Mouse (Mus musculus) spleen, adult 2 months (tissue): ENCODE results near the gene Itpr3. TPM values are rescaled to one million over a fixed set of nuclear protein-coding genes. Genes with fewer than 3 reads are reported as not detected.

Source experiments
- DNase-seq, 2 experiments: peaks; one replicate each; pipeline versions ENCODE4 v3.0.0 to v3.0.0-alpha.2; 2012 to 2021; ENCODE audit warnings: low spot score in 2 of 2, low read depth in 1 of 2
- H3K27ac ChIP-seq: fragments of 200-500 bp; 2 replicates; pipeline ENCODE4 v1.5.1; 2012; ENCODE audit warnings: low read length, inconsistent platforms; ENCODE audit not compliant: insufficient read depth
- H3K27me3 ChIP-seq: fragments of 200-500 bp; 2 replicates; pipeline ENCODE4 v1.6.1; 2012; ENCODE audit warnings: mild to moderate bottlenecking, moderate library complexity, low read length, inconsistent platforms; ENCODE audit not compliant: control insufficient read depth, insufficient read depth
- H3K36me3 ChIP-seq: fragments of 200-500 bp; 2 replicates; pipeline ENCODE4 v1.6.1; 2012; ENCODE audit warnings: mild to moderate bottlenecking, low read length, inconsistent platforms; ENCODE audit not compliant: control insufficient read depth, insufficient read depth
- H3K4me1 ChIP-seq: fragments of 200-500 bp; 2 replicates; pipeline ENCODE4 v1.6.1; 2011; ENCODE audit warnings: inconsistent platforms; ENCODE audit not compliant: control insufficient read depth, insufficient read depth, insufficient read length
- H3K4me3 ChIP-seq: fragments of 200-500 bp; 2 replicates; pipeline ENCODE4 v1.5.1; 2011; ENCODE audit warnings: mild to moderate bottlenecking, inconsistent platforms; ENCODE audit not compliant: insufficient read depth, insufficient read length; ENCODE audit errors: extremely low read depth
- CTCF ChIP-seq: fragments of 200-500 bp; IDR thresholded peaks from 2 replicates; pipeline ENCODE4 v1.5.1; 2011; ENCODE audit warnings: mild to moderate bottlenecking, inconsistent platforms; ENCODE audit not compliant: insufficient read depth, insufficient read length, insufficient replicate concordance; ENCODE audit errors: extremely low read depth
- POLR2A ChIP-seq: fragments of 200-500 bp; IDR thresholded peaks from 2 replicates; pipeline ENCODE4 v1.6.1; 2011; ENCODE audit warnings: low read depth, low read length, inconsistent platforms
- WGBS: fragments of 180-500 bp; shearing (Covaris S2); methylation state at CpG from one replicate; pipeline ENCODE4 v1.1.7; 2018; 5-methylcytosine and 5-hydroxymethylcytosine counted together
- polyA plus RNA-seq: library from polyadenylated mRNA; depleted of rRNA; stranded (reverse); fragments of >200 nt; gene quantifications from 2 replicates; pipeline ENCODE4 v1.2.3, GENCODE M21; 2012

Itpr3 gene
- polyA plus RNA-seq, 1 experiment: 50.9 TPM

DNA sequence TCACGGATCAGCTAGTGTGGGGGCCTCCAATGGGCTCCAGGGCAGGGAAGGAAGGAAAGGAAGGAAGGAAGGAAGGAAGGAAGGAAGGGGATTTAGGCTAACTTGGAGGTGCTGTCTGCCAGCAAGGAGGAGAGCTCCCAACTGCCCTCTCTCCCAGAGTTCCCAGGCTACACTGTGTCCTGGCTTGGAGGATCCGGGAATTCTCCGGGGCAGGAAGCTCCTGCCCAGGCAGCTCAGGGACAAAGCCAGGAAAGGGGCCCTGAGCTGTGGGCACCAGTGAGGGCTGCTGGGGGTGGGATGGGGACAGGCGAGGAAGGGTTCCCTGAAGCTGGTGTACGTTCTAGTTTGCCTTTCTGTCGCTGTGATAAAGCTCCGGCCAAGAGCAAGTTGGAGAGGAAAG is 20.6 kb upstream of the Itpr3 start:
- no peak overlapping the region for H3K27ac ChIP-seq
- no peaks in the 10 kb centered on the region for H3K27me3 ChIP-seq
- H3K4me3 ChIP-seq: no peak overlapping the region
- H3K4me1 ChIP-seq: peaks cover 14% of the 10 kb centered on the region; the same call in 1 of the 2 replicates
- H3K36me3 ChIP-seq: no peaks in the 10 kb centered on the region
- no peak for TF ChIP-seq POLR2A
- TF ChIP-seq CTCF: no peak
- WGBS: 85% methylated on average over 7 of the region's 7 CpGs
- no peak for DNase-seq

DNA sequence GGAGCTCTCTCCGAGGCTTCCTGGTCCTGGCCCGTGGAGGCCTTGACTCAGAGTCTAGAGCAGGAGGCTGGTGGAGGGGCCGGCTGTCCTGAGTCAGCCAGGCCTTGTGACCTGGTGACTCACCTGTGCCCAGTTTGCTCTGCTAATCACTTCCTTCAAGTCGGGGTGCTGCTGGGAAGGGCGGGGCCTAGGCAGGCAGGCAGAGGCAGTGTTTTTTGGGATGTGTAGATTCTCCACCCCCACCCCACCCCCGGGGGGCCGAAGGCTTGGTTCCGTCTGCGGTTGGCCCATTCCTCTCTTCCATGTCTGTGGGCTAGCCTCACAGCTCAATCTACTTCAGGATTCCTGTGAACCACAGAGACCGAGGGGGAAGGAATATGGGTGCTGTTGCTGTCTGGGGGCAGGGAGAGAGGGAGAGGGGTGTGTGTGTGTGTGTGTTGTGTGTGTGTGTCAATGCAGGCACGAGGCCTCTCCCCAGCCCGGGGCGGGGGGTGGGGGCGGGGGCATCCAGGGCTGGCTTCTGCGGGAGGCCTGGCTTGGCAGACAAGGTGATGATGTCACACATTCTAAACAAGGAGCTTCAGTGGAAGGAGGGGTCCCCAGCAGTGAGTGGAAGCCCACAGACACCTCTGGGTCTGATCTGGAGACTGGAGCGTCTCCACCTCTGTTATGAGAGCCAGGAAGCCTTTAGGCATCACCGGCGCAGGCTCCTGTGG is 18.6 kb upstream of the Itpr3 start:
- no peak for DNase-seq
- Histone ChIP-seq H3K27me3 (no peaks in the 10 kb centered on the region), H3K27ac (no peak overlapping the region), H3K36me3 (no peaks in the 10 kb centered on the region), H3K4me3 (no peak overlapping the region), H3K4me1 (peaks cover 29% of the 10 kb centered on the region)
- TF ChIP-seq POLR2A: no peak
- no peak for TF ChIP-seq CTCF
- WGBS: 81% methylated on average over 18 of the region's 18 CpGs

DNA sequence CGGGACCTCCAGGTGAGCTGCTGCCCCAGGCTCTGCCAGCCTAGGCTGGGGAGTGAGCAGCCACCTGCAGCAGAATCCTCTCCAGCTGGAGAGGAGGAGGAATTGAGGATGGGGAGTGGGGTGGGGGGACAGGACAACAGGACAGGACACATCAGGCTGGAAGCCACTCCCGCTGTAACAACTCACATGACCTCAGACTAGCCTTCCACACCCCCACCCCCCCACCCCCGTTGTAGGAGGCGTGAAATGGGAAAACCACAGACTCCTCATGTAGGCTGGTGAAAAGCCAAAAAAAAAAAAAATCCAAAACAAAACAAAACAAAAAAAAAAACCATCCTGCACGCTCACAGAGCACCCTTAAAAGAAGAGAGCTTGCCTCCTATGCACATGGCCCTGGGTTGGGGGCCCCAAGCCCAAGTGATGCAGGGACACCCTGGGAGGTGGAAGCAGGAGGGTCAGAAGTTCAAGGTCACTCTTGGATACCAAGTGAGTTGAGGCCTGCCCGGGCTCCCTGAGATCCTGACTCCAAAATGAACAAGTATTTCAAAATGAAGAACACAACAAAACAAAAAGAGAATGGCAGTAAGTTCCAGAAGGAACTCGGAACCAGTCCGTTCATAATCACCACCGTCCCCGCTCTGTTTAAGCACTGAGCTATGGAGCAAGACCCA is 17.5 kb upstream of the Itpr3 start:
- DNase-seq: no peak
- Histone ChIP-seq H3K36me3 (no peaks in the 10 kb centered on the region), H3K4me1 (peaks cover 35% of the 10 kb centered on the region), H3K4me3 (no peak overlapping the region), H3K27me3 (no peaks in the 10 kb centered on the region), H3K27ac (no peak overlapping the region)
- TF ChIP-seq POLR2A (no peak), CTCF (no peak)
- 69% methylated on average over 10 of the region's 10 CpGs for WGBS

DNA sequence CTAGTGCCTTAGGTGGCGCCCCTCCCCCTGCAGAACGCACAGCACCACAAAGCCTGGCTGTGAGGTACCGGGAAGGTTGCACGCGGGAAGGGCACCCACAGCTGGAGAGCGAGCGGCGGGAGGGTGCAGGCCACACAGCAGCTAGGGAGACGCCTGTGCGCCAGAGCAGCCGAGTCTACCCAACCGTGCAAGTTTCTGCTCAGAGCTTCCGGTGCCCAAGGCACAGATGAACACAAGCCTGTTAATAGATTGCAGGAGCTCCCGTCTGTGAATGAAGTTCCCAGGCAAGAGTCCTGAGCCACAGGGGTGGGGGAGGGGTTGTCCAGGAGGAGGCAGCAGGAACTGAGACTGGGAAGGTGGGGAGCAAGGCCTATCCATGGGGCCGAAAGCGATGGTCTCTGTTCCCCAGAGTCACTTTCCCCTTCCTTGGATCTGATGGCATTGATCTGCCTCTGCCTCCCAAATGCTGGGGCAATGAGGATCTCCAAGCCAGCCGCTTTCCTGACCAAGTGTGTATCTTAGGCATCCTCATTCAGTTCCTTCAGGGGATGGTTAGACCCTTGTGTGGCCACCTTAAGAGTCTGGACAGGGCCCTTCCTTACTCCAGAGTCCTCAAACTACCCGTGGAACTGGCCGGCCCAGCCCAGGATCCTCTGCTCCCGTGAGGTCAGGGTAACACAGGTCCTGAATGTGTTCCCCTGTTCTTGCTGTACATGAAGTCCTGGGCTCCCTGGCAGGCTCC is 16.6 kb upstream of the Itpr3 start:
- peak in 1 of 2 experiments; percentile 57 for DNase-seq
- TF ChIP-seq POLR2A (no peak), CTCF (no peak)
- H3K27ac ChIP-seq: peak overlapping the region; percentile 7; the same call in 1 of the 2 replicates
- WGBS: 27% methylated on average over 20 of the region's 20 CpGs
- H3K27me3 ChIP-seq: no peaks in the 10 kb centered on the region
- H3K4me3 ChIP-seq: peak overlapping the region; percentile 28; the same call in 1 of the 2 replicates
- H3K4me1 ChIP-seq: peaks cover 35% of the 10 kb centered on the region
- H3K36me3 ChIP-seq: no peaks in the 10 kb centered on the region

DNA sequence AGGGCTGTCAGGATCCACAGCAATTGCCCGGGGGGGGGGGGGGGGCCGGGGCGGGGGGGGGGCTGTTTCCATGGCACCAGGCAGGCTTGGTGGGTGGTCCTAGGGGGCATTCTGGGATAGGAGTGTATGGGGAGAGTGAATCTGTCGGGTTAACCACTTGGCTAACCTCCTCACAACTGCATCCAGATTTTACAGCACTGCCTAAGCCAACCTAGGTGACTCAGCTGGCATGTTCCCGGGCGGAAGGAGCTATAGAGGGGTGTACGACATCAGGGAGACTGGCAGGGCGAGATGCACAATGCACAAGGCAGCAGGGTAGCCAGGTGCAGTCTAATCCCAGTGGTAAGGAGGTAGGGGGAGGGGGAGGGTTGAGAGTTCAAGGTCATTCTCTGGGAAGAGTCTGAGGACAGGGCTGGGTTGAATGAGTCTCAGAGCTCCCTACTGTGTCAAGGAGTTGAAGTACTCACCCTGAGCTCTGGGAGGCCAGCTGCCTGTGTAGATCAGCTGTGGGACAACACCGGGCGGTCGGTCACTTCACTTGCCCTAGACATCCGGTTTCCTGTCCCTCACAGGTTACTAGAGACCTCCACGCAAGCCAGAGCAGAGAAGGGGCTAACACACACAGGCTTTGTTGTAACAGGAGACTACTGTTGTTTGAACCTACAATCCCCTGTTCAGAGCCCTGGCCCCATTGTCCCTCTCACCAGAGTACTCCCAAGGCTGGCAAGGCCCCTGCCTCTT is 15.9 kb upstream of the Itpr3 start:
- H3K27me3 ChIP-seq: no peaks in the 10 kb centered on the region
- H3K36me3 ChIP-seq: no peaks in the 10 kb centered on the region
- H3K27ac ChIP-seq: peak overlapping the region; percentile 76
- H3K4me1 ChIP-seq: peaks cover 35% of the 10 kb centered on the region
- no peak for TF ChIP-seq POLR2A
- TF ChIP-seq CTCF: no peak
- DNase-seq: no peak
- no peak overlapping the region for H3K4me3 ChIP-seq
- 42% methylated on average over 11 of the region's 13 CpGs for WGBS

DNA sequence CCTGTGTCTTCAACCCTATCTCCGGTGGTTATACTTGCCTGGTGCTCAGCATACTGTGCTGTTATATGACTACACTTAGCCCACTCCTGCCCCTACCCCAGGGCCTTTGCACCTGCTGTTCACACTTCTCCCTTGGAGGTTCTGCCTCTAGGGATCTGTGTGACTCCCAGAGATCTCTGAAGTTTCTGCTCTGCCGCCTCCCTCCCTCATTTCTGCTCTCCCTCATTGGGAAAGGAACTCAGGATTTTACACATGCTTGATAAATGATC is 15.4 kb upstream of the Itpr3 start:
- Histone ChIP-seq H3K27ac (peak overlapping the region; percentile 76), H3K4me1 (peaks cover 35% of the 10 kb centered on the region)
- TF ChIP-seq POLR2A (no peak), CTCF (no peak)

More for the DNA sequence above, 15.4 kb upstream of the Itpr3 start:
- no peaks in the 10 kb centered on the region for H3K27me3 ChIP-seq
- H3K36me3 ChIP-seq: no peaks in the 10 kb centered on the region
- no peak overlapping the region for H3K4me3 ChIP-seq
- DNase-seq: peak in 1 of 2 experiments; percentile 49
- 48% methylated on average over 2 of the region's 2 CpGs for WGBS
